Mouse (Mus musculus) layer of hippocampus, postnatal 25 days (tissue): Measurements from ENCODE around the gene Spata21. TPM values are rescaled to one million over a fixed set of nuclear protein-coding genes. Genes with fewer than 3 reads are reported as not detected.

ENCODE experiments used
- DNase-seq, 2 experiments: peaks; one replicate each; pipeline ENCODE4 v3.0.0; 2022; ENCODE audit warnings: mixed read lengths in 2 of 2, low spot score in 1 of 2; ENCODE audit errors: extremely low spot score in 1 of 2
- total RNA-seq, 2 experiments: library from RNA; stranded (reverse); gene quantifications; 2 replicates each; pipeline ENCODE4 v1.2.3; 2021

Spata21 gene
- total RNA-seq, 2 experiments from 2014 or later, result 0.17 to 0.21 TPM

DNA sequence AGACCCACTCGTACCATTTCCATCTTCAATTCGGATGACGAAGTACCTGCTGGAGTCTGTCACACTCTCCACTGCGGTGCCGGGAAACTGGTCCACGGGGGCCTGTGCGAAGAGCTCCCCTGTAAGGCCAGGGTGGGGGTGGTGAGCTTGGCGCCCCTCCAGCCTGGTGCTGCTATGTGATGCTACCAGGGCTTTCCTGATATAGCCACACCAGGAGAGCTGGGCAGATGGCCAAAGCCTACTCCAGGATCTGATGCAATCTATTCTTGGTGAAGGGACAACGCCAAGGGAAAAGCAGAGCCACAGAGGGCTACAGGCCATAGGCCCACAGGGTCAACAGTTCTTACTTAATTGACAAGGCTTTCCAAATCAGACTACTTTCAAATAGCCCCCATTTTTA, 14.5 kb upstream of the Spata21 start:
- DNase-seq, result no peak

DNA sequence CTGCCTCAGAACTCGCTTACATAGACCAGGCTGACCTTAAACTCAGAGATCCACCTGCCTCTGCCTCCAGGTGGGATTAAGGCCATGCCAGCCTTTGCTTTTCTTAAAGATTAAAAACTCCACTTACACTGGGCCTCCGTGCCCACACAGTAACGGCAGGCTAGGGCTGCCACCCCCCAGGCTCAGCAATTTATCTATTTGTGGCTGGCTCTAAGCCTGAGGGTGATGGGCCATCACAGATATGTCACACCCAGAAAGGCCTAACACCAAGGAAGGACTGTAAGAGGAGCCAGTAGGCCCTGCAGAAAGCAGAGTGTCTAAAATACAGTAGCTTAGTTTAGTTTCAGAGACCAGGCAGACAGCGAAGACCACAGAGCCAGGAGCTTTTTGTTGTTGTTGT, 14.0 kb upstream of the Spata21 start:
- no peak for DNase-seq

DNA sequence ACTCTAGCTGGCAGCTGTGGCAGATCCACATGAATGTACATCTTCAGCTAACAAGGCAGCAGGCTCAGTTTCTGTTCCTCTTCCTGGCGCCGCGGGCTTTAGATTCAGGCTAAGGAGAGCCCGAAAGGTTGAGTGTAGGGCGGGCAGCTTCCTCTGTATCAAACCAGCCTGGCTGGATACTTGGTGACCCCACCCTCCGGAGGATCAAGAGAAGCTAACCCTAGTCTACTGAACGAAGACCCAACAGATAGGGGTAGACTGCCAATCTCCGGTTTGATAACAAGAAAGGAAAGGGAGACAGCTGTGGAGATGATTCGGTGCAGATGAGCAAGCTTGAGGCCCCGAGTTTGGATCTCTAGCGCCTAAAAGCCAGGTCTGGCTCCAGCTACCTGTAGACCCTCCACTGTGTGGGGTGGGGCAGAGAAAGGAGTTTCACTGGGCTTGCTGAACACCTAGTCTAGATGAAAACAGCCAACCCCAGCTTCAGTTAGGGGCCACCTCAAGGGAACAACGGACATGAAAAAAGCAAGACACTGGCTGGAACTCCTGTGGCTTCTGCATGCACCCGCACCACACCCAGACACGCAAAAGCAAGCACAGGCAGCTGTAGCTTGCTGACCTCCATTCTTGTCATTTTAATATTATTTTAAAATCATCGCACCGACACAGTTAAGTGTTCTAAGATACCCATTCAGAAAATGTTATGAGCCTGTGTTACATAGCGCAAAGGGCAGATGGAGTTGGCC, 11.2 kb upstream of the Spata21 start:
- no peak for DNase-seq

GRCm38 (mm10) chr4:141077681-141078509, 10.2 kb upstream of the Spata21 start, which contains the start of gene Necap2:
Necap2 (minus strand) TSS chr4:141078357.
- DNase-seq, result peak; percentile 88 to 95

GRCm38 (mm10) chr4:141078510-141079137, 9.5 kb upstream of the Spata21 start:
- no peak for DNase-seq

GRCm38 (mm10) chr4:141086862-141087261, 1.3 kb upstream of the Spata21 start:
- DNase-seq, result no peak

GRCm38 (mm10) chr4:141088714-141089113, 581 bp downstream of the Spata21 start:
- no peak for DNase-seq

DNA sequence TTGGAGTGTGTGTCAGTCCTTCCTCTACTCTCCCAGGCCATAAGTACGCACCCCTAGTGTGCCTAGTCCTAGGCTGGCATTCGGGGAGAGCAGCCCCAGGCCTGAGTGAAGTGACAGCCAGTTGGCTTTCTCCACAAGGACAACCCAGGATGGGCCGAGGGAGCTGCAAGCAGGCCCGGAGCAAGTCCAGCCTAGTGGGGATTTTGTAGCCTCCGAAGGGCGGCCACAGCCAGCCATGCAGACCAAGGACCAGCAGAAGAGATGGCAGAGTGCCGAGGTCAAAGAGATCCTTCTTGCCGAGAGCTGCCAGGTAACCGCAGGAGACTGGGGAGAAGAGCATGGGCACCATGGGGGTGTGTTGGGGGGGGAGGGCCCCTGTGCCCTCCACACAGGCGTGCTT, 6.9 kb downstream of the Spata21 start:
- no peak for DNase-seq

DNA sequence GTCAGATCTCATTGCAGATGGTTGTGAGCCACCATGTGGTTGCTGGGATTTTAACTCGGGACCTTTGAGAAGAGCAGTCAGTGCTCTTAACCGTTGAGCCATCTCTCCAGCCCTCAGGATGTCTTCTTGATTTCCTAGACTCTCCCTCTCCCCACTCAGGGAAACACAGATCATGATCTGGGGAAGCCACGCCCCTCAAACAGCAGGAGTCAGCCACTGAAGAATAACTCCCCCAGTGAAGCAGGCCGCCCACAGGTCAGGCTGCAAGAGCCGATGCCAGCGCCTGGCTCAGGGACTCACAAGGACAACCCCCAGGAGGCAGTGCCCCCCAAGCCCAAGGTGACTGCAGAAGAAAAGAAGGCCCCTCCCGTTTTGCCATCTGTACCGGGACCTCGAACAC, 8.6 kb downstream of the Spata21 start:
- DNase-seq, result no peak

- DNase-seq, result no peak
Observed at GRCm38 (mm10) chr4:141098935-141099334, 10.8 kb downstream of the Spata21 start.

GRCm38 (mm10) chr4:141099956-141100355, 11.8 kb downstream of the Spata21 start:
- no peak for DNase-seq

- no peak for DNase-seq
Observed at GRCm38 (mm10) chr4:141101291-141101690, 13.2 kb downstream of the Spata21 start.

DNA sequence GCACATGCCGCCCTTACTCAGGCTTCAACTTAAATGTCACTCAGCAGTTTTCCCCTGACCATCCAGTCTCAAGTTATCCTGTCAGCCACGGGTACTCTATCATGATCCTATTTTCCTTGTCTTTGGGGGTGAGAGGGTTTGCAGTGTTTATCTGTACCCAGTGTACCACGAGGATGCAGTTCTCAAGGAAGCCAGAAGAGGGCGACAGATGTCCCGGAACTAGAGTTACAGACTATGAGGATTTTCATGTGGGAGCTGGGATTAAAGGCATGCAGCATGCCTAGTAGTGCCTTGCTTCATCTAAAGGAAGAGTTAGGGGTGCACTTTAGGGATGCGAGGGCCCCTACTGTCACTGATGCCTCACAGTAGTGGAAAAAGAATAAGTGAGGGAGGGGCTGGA, 13.7 kb downstream of the Spata21 start:
- no peak for DNase-seq

DNA sequence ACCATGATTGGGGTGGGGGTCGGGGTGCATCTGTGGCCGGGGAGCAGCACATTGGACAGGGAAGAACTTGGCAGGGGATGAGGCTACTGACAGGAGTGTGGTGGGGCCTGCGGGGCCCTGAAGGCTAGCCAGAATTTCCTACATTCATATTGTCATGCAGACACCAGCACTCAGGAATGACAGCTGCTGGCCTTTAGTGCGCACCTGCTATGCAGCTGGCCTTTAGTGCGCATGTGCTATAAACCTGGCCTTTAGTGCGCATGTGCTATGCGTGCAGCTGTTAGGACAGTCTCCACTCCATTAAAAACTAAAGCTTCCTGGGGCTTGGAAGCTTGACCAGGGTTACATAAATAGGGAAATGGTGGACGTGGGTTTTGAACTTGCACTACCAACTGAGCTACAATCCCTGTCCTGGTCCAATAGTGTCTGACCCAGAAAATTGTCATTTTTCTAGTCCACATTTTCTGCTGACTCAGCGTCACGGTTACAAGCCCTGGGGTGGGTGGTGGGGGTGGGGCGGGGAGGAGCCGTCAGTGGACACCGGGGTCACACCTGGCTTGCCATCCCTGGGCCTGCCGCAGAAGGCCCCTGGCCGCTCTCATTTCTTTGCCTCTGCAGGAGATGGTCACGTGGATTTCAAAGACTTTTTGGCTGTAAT, 18.5 kb downstream of the Spata21 start:
- DNase-seq, result no peak

GRCm38 (mm10) chr4:141108196-141108732, 20.1 kb downstream of the Spata21 start:
- DNase-seq, result no peak

DNA sequence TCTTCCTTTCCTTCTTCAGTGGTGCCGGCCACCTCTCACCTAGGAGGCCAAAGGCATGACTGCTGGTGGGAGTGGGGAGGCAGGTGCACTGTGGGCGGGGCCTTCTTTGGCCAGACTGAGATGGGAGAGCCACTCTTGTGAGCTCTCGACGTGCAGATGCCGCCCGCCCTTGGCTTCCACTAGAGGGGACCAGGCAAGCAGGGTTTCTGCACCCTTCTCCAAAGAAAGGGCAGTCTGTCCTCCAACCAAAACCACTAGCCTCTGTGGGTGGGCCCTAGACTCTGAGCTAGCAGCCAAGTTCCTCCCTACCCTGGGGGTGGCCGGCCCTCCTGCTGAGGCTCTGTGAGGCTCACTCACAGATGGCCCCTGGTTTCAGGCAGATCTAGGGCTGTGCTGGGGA, 25.7 kb downstream of the Spata21 start:
- no peak for DNase-seq

DNA sequence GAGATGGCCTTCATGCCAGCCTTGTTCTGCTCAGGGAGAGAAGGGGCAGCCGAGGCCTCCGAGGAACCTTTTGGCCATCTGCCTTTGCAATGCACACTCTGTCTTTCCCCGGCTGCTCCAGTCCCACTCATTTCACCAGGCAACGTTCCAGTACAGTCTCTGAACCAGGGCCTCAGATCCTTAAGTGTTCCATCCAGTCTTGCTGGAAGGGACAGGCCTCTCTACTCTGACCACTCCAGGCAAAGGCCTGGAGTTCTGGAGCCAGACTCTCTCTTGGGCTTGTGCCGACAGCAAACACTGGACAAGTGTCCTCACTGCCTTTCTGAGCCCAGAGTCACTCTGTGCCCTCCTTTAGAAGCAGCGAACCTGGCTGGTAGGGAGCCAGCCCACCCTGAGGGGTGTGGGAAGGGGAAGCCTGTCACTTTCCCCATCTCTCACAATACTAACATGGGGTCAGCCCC, 26.4 kb downstream of the Spata21 start:
- no peak for DNase-seq

DNA sequence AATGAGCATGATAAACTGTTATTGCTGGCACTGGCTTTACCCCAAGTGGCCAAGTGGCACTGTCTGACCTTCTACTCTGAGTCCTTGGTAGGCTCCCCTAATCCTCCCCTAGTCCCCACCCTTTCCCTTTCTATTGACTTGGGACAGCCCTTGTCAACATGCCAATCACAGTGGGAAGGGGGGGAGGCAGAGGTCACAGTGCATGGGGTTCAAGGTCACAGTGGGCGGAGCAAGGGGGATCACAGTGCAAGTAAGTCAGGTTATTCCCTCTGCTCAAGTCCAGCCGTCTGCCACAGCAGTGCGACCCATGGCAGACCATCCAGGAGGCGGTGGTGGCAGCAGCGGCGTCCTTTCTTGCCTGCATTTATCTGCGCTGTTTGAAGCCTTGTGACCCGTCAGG, 27.3 kb downstream of the Spata21 start:
- DNase-seq, result no peak

GRCm38 (mm10) chr4:141118691-141119090, 30.6 kb downstream of the Spata21 start:
- DNase-seq, result no peak

- DNase-seq, result peak in 1 of 2 experiments; percentile 70
Observed at GRCm38 (mm10) chr4:141120700-141121099, 32.6 kb downstream of the Spata21 start.
